Mouse (Mus musculus) lung, postnatal 0 days (tissue): ENCODE measurements around the gene Arid2.

ENCODE experiments used
- CTCF ChIP-seq: IDR thresholded peaks from 2 replicates; pipeline ENCODE4 v1.5.1; 2016; ENCODE audit warnings: antibody characterized with exemption, mild to moderate bottlenecking
- EP300 ChIP-seq: IDR thresholded peaks from 2 replicates; pipeline ENCODE4 v1.6.1; 2016; ENCODE audit warnings: antibody characterized with exemption, mild to moderate bottlenecking, control low read depth

DNA sequence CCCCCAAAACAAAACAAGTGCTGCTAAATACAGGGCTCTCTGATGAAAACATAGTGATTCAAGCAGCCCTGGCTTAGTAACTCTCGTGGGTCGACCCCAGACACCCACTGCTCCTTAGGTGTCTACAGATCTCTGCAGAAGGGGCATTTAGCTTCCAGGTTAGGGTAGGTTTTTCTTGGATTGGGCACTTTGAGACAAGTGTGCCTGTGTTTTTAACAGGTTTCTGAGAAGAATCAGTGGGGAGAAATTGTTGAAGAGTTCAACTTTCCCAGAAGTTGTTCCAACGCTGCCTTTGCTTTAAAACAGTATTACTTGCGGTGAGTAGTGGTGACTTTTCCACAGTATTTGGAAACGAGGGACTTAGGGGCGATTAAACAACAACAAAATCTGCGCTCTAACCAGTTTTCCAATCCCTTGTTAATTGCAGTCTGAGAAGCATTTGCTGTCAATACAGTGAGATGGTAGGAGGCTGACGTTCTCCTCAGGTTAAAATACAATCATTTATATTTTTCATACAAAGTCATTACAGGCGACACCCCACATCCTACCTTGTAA is 1.6 kb downstream of the Arid2 start:
- TF ChIP-seq CTCF: no peak
- no peak for TF ChIP-seq EP300
